ENCODE assay signal across 8 mouse cellular contexts in the genomic region with DNA sequence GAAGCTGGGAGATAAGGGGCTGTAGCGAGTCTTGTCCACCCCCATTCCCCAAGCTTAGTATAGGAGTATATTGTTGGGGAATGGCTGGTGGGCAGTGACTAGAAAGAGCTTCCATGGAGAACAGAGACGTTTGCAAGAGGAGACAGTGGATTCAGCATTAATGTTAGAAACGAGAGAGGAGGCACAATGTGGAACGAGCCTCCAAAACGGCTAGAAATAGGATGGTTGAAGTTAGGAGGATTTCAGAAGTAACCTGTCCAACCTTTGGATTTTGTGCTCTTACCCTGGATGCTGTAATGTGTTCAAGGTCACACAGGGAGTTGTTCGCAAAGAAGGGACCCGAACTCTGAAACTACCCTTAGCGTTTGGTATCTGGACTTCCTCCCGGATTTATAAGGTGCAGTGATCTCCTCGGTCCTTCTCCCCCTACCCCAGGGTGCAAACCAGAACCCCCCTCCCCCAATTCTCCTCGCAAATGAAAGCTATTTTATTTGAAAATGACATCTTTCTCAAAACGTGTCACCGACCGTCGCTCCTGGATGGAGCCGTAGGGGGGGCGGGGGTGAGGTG. TPM values are rescaled to one million over a fixed set of nuclear protein-coding genes. Genes with fewer than 3 reads are reported as not detected.
DNase-seq lines count a peak whose midpoint lies in the region; ATAC-seq and TF ChIP-seq lines count a peak whose summit lies in the region.

No protein-coding gene starts in this region.

- peak overlapping the region; percentile 95 for H3K27ac ChIP-seq in left cerebral cortex, adult 2 months
- H3K27ac ChIP-seq in brown adipose tissue, adult 24 weeks (replicated peaks; ENCODE audit: low read depth, low read length): peak overlapping the region; percentile 59
- H3K27ac ChIP-seq in hindbrain, embryonic 13.5 days: peak overlapping the region; percentile 100
- H3K27ac ChIP-seq in midbrain, embryonic 14.5 days (replicated peaks; ENCODE audit: low read depth, low read length): peak overlapping the region; percentile 99

- no peaks in the 10 kb centered on the region for H3K36me3 ChIP-seq in hindbrain, embryonic 13.5 days
- 0 out of 2 replicates have a peak, but pooled peaks cover 2% of the 10 kb centered on the region for H3K36me3 ChIP-seq in midbrain, embryonic 14.5 days (ENCODE audit: control insufficient read depth, insufficient read depth, low read length)

- peak overlapping the region; percentile 89 for H3K4me3 ChIP-seq in left cerebral cortex, adult 2 months
- H3K4me3 ChIP-seq in brown adipose tissue, adult 24 weeks (ENCODE audit: insufficient read depth, low read depth, low read length): peak overlapping the region; percentile 65
- H3K4me3 ChIP-seq in hindbrain, embryonic 13.5 days: peak overlapping the region; percentile 92
- peak overlapping the region; percentile 89 for H3K4me3 ChIP-seq in midbrain, embryonic 14.5 days (replicated peaks; ENCODE audit: low read depth, low read length)

- H3K27me3 ChIP-seq in hindbrain, embryonic 13.5 days: no peaks in the 10 kb centered on the region
- H3K27me3 ChIP-seq in midbrain, embryonic 14.5 days (ENCODE audit: control insufficient read depth, insufficient read depth, low read length): no peaks in the 10 kb centered on the region

- intact Hi-C loops in left cerebral cortex, adult 2 months (cut with DNase I): loop anchor here (2.0 kb wide), 3 partner anchors 14 to 46 kb away; no protein-coding TSS in a partner anchor

- WGBS in hindbrain, embryonic 13.5 days: 0% methylated on average over 17 of the region's 17 CpGs
- under 1% methylated on average over 17 of the region's 17 CpGs for WGBS in midbrain, embryonic 14.5 days

- peak in 1 of 2 experiments; percentile 18 for DNase-seq in left cerebral cortex, adult 2 months (ENCODE audit: extremely low spot score in 1 of 2, low spot score in 2 of 2)
- no peak for DNase-seq in left cerebral cortex, adult 11 months (ENCODE audit: low spot score)
- DNase-seq in midbrain, embryonic 14.5 days: no peak
- no peak for DNase-seq in urinary bladder, postnatal 14 days (ENCODE audit: low spot score)
- DNase-seq in thymus, postnatal 36 days: no peak

- H3K4me2 ChIP-seq in hindbrain, embryonic 13.5 days: peak overlapping the region; percentile 96
- peak overlapping the region; percentile 73 for H3K4me2 ChIP-seq in midbrain, embryonic 14.5 days (ENCODE audit: low read length)

- H3K4me1 ChIP-seq in brown adipose tissue, adult 24 weeks (ENCODE audit: control insufficient read depth, insufficient read depth, insufficient read length, low read length): peaks cover 26% of the 10 kb centered on the region
- peaks cover 71% of the 10 kb centered on the region for H3K4me1 ChIP-seq in hindbrain, embryonic 13.5 days (replicated peaks)
- peaks cover 48% of the 10 kb centered on the region for H3K4me1 ChIP-seq in midbrain, embryonic 14.5 days (ENCODE audit: control insufficient read depth, insufficient read depth, low read length)

- TF ChIP-seq CTCF in left cerebral cortex, adult 2 months (IDR thresholded peaks at IDR 0.05): no peak

- H3K9me3 ChIP-seq in hindbrain, embryonic 13.5 days: no peaks in the 10 kb centered on the region
- H3K9me3 ChIP-seq in midbrain, embryonic 14.5 days (ENCODE audit: control insufficient read depth, low read length): no peaks in the 10 kb centered on the region

- ATAC-seq in hindbrain, embryonic 13.5 days (ENCODE audit: low FRiP score): no peak
- ATAC-seq in midbrain, embryonic 14.5 days (ENCODE audit: low FRiP score, low TSS enrichment): no peak
- ATAC-seq in activated CD4-positive, CD25-positive, alpha-beta regulatory T cell, adult 4 months: no peak

- peak overlapping the region; percentile 99 for H3K9ac ChIP-seq in hindbrain, embryonic 13.5 days
- H3K9ac ChIP-seq in midbrain, embryonic 14.5 days (replicated peaks; ENCODE audit: low read length): peak overlapping the region; percentile 97

RNA-seq across cellular contexts. Expression of gene Thra, which starts 0.7 kb away (rescaled TPM):
- total RNA-seq in left cerebral cortex, adult 2 months (2021): 100 to 1,000 TPM; 730 to 768 TPM
- polyA plus RNA-seq in brown adipose tissue, adult 24 weeks (2012; ENCODE audit: insufficient read depth, insufficient read length, missing spikeins): 64.4 and 82.3 TPM in 2 replicates
- 117 and 122 TPM in 2 replicates for polyA plus RNA-seq in hindbrain, embryonic 13.5 days (2015; fragmentation: Nextera tagmentation; extraction: Ambion mirVana)
- 175 and 194 TPM in 2 replicates for polyA plus RNA-seq in midbrain, embryonic 14.5 days (2014; fragmentation: Nextera tagmentation; extraction: Ambion mirVana)
- polyA plus RNA-seq in activated CD4-positive, CD25-positive, alpha-beta regulatory T cell, adult 4 months (2017; shearing (Covaris generic)): 1 to 10 TPM; 1.4 to 3.5 TPM

RNA-seq across cellular contexts. Expression of gene Med24, which starts 11.9 kb away (rescaled TPM):
- 100 to 1,000 TPM; 126 to 134 TPM for total RNA-seq in left cerebral cortex, adult 2 months (2021)
- 18.4 and 24.7 TPM in 2 replicates for polyA plus RNA-seq in brown adipose tissue, adult 24 weeks (2012; ENCODE audit: insufficient read depth, insufficient read length, missing spikeins)
- polyA plus RNA-seq in hindbrain, embryonic 13.5 days (2015; fragmentation: Nextera tagmentation; extraction: Ambion mirVana): 72.4 and 75.2 TPM in 2 replicates
- polyA plus RNA-seq in midbrain, embryonic 14.5 days (2014; fragmentation: Nextera tagmentation; extraction: Ambion mirVana): 65.7 and 81.1 TPM in 2 replicates
- polyA plus RNA-seq in activated CD4-positive, CD25-positive, alpha-beta regulatory T cell, adult 4 months (2017; shearing (Covaris generic)): 10 to 100 TPM; 19.1 to 27.9 TPM

RNA-seq across cellular contexts. Expression of gene Nr1d1, which starts 34.0 kb away (rescaled TPM):
- total RNA-seq in left cerebral cortex, adult 2 months (2021): 100 to 1,000 TPM in 1 of 2 experiments, 10 to 100 TPM in 1; 91.9 to 153 TPM
- 78.3 and 90.9 TPM in 2 replicates for polyA plus RNA-seq in brown adipose tissue, adult 24 weeks (2012; ENCODE audit: insufficient read depth, insufficient read length, missing spikeins)
- polyA plus RNA-seq in hindbrain, embryonic 13.5 days (2015; fragmentation: Nextera tagmentation; extraction: Ambion mirVana): 1.9 and 2.4 TPM in 2 replicates
- 3.0 TPM in 2 replicates for polyA plus RNA-seq in midbrain, embryonic 14.5 days (2014; fragmentation: Nextera tagmentation; extraction: Ambion mirVana)
- 1 to 10 TPM; 2.9 to 5.4 TPM for polyA plus RNA-seq in activated CD4-positive, CD25-positive, alpha-beta regulatory T cell, adult 4 months (2017; shearing (Covaris generic))

RNA-seq across cellular contexts. Expression of gene Csf3, which starts 40.1 kb away (rescaled TPM):
- total RNA-seq in left cerebral cortex, adult 2 months (2021): not detected
- polyA plus RNA-seq in brown adipose tissue, adult 24 weeks (2012; ENCODE audit: insufficient read depth, insufficient read length, missing spikeins): not detected in 2 replicates
- polyA plus RNA-seq in hindbrain, embryonic 13.5 days (2015; fragmentation: Nextera tagmentation; extraction: Ambion mirVana): not detected in 2 replicates
- not detected in 2 replicates for polyA plus RNA-seq in midbrain, embryonic 14.5 days (2014; fragmentation: Nextera tagmentation; extraction: Ambion mirVana)
- not detected for polyA plus RNA-seq in activated CD4-positive, CD25-positive, alpha-beta regulatory T cell, adult 4 months (2017; shearing (Covaris generic))

RNA-seq across cellular contexts. Expression of gene Msl1, which starts 54.2 kb away (rescaled TPM):
- total RNA-seq in left cerebral cortex, adult 2 months (2021): 100 to 1,000 TPM; 178 to 192 TPM
- 36.3 and 40.8 TPM in 2 replicates for polyA plus RNA-seq in brown adipose tissue, adult 24 weeks (2012; ENCODE audit: insufficient read depth, insufficient read length, missing spikeins)
- 31.5 and 33.0 TPM in 2 replicates for polyA plus RNA-seq in hindbrain, embryonic 13.5 days (2015; fragmentation: Nextera tagmentation; extraction: Ambion mirVana)
- polyA plus RNA-seq in midbrain, embryonic 14.5 days (2014; fragmentation: Nextera tagmentation; extraction: Ambion mirVana): 25.0 and 35.9 TPM in 2 replicates
- 10 to 100 TPM; 19.9 to 22.0 TPM for polyA plus RNA-seq in activated CD4-positive, CD25-positive, alpha-beta regulatory T cell, adult 4 months (2017; shearing (Covaris generic))

Comparison
In these comparisons a context has a peak if more than half of its experiments do, and no peak if none do; other contexts are left out.
1. RNA of gene Thra, which starts 0.7 kb away (polyA plus RNA-seq): 175 to 194 TPM in midbrain, embryonic 14.5 days, 117 to 122 TPM in hindbrain, embryonic 13.5 days and 64.4 to 82.3 TPM in brown adipose tissue, adult 24 weeks; 1.4 to 3.5 TPM in activated CD4-positive, CD25-positive, alpha-beta regulatory T cell, adult 4 months; every median in the first group is over 10 times any median in the second.
2. RNA of gene Nr1d1, which starts 34.0 kb away (polyA plus RNA-seq): 78.3 to 90.9 TPM in brown adipose tissue, adult 24 weeks; 2.9 to 5.4 TPM in activated CD4-positive, CD25-positive, alpha-beta regulatory T cell, adult 4 months, 3.0 TPM in midbrain, embryonic 14.5 days and 1.9 to 2.4 TPM in hindbrain, embryonic 13.5 days; every median in the first group is over 10 times any median in the second.
3. Peak in every context shown above with its lines, with median percentiles within 50 percentile points of each other: H3K27ac ChIP-seq and H3K4me3 ChIP-seq.